Mouse (Mus musculus) heart, postnatal 25 days (tissue): ENCODE data around the gene Cybc1. TPM values are rescaled to one million over a fixed set of nuclear protein-coding genes. Genes with fewer than 3 reads are reported as not detected.
A peak's percentile ranks its signal among the peaks of the same experiment; 100 is the strongest.

Experiments
- DNase-seq: peaks from one replicate; pipeline ENCODE4 v3.0.0; 2022; ENCODE audit warnings: low spot score
- intact Hi-C: fragments of 180-260 bp; cut with DNase I; formaldehyde crosslinking; loops from one replicate; pipeline ENCODE4 v1.15.1; 2025
- total RNA-seq, 2 experiments: library from RNA; stranded (reverse); gene quantifications; 2 replicates each; pipeline ENCODE4 v1.2.3; 2021

Gene Cybc1
- 1 to 10 TPM; 7.8 to 9.5 TPM for total RNA-seq

GRCm38 (mm10) chr11:121229018-121229439, at the start of gene Cybc1:
Gene Cybc1 (minus strand): TSS chr11:121229322.
- intact Hi-C loops: loop anchor here (2.0 kb wide), 1 partner anchor 24 kb away; the partner anchor contains the start of genes Hexdc and Ogfod3
- DNase-seq: peak; percentile 70

DNA sequence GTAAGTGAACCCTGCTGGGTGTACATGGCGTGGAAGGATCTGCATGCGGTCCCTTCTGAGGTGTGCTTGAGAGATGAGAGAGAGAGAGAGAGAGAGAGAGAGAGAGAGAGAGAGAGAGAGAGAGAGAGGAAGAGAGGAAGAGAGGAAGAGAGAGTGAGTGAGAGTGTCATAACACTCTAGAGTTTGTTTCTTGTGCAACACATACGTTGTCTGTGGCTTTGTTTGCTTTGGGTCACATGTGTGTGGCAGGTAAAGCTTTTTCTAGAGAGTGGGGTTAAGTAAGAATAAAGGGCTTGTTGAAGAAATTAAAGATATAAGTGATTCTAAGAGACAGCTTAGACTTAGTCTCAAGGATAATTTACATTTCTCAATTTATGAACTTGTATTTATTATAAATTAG, 48.9 kb upstream of the Cybc1 start:
- no peak for DNase-seq
- intact Hi-C loops: no loop called here

GRCm38 (mm10) chr11:121277516-121277915, 48.4 kb upstream of the Cybc1 start:
- no peak for DNase-seq
- intact Hi-C loops: no loop called here

- no peak for DNase-seq
- intact Hi-C loops: no loop called here
Measured at GRCm38 (mm10) chr11:121261074-121261473, 32.0 kb upstream of the Cybc1 start.

GRCm38 (mm10) chr11:121260211-121260906, 31.2 kb upstream of the Cybc1 start:
- DNase-seq: peak; percentile 6
- intact Hi-C loops: no loop called here

GRCm38 (mm10) chr11:121259160-121260100, 30.3 kb upstream of the Cybc1 start, which contains the start of gene Foxk2:
Gene Foxk2 (plus strand): TSS chr11:121259990.
- intact Hi-C loops: loop anchor here (2.0 kb wide), 1 partner anchor 19 kb away; no protein-coding TSS in a partner anchor
- DNase-seq: peak; percentile 85

- intact Hi-C loops: no loop called here
- DNase-seq: no peak
Measured at GRCm38 (mm10) chr11:121250196-121250595, 21.1 kb upstream of the Cybc1 start.

GRCm38 (mm10) chr11:121239669-121240068, 10.5 kb upstream of the Cybc1 start:
- no peak for DNase-seq
- intact Hi-C loops: loop anchor here (2.0 kb wide), 1 partner anchor 19 kb away; the partner anchor contains the start of gene Foxk2

GRCm38 (mm10) chr11:121237345-121238128, 8.4 kb upstream of the Cybc1 start:
- no peak for DNase-seq
- intact Hi-C loops: no loop called here

- peak; percentile 99 for DNase-seq
- intact Hi-C loops: no loop called here
Measured at GRCm38 (mm10) chr11:121236564-121237344, 7.6 kb upstream of the Cybc1 start, which contains the start of gene Narf. Gene Narf (plus strand): TSS chr11:121237253.

- intact Hi-C loops: no loop called here
- no peak for DNase-seq
Measured at GRCm38 (mm10) chr11:121235475-121236238, 6.5 kb upstream of the Cybc1 start.

GRCm38 (mm10) chr11:121232706-121233105, 3.6 kb upstream of the Cybc1 start:
- DNase-seq: no peak
- intact Hi-C loops: loop anchor here (5.0 kb wide), 1 partner anchor 120 kb away; the partner anchor contains the start of gene Wdr45b

- peak; percentile 28 for DNase-seq
- intact Hi-C loops: loop anchor here (5.0 kb wide), 1 partner anchor 121 kb away; the partner anchor contains the start of gene Wdr45b
Measured at GRCm38 (mm10) chr11:121231628-121232291, 2.6 kb upstream of the Cybc1 start.

- no peak for DNase-seq
- intact Hi-C loops: loop anchor here (5.0 kb wide), 1 partner anchor 121 kb away; the partner anchor contains the start of gene Wdr45b
Measured at GRCm38 (mm10) chr11:121231191-121231590, 2.1 kb upstream of the Cybc1 start.

- no peak for DNase-seq
- intact Hi-C loops: loop anchor here (2.0 kb wide), 1 partner anchor 24 kb away; the partner anchor contains the start of genes Hexdc and Ogfod3
Measured at GRCm38 (mm10) chr11:121228129-121229017, 749 bp downstream of the Cybc1 start.

GRCm38 (mm10) chr11:121221321-121222010, 7.7 kb downstream of the Cybc1 start:
- DNase-seq: no peak

More at GRCm38 (mm10) chr11:121221321-121222010, 7.7 kb downstream of the Cybc1 start:
- intact Hi-C loops: no loop called here
